Mouse (Mus musculus) kidney, embryonic 14.5 days (tissue): ENCODE results near the gene Kazald1. TPM values are rescaled to one million over a fixed set of nuclear protein-coding genes. Genes with fewer than 3 reads are reported as not detected.

Source experiments
- ATAC-seq: fragments of 200-750 bp; cut with Nextera tagmentation; 2 replicates; pipeline ENCODE4 v1.8.0; 2017; ENCODE audit warnings: moderate number of reproducible peaks, mild to moderate bottlenecking, moderate TSS enrichment, moderate library complexity; ENCODE audit not compliant: low FRiP score, low TSS enrichment
- H3K27ac ChIP-seq: fragments of 300-500 bp; sonication (generic); 2 replicates; pipeline ENCODE4 v1.5.1; 2014; ENCODE audit warnings: low read depth, mild to moderate bottlenecking, low read length, moderate library complexity, mixed read lengths
- H3K27me3 ChIP-seq: fragments of 300-500 bp; sonication (generic); 2 replicates; pipeline ENCODE4 v1.6.1; 2014; ENCODE audit warnings: mild to moderate bottlenecking, low read length; ENCODE audit not compliant: control insufficient read depth, insufficient read depth
- H3K36me3 ChIP-seq: fragments of 300-500 bp; sonication (generic); 2 replicates; pipeline ENCODE4 v1.6.1; 2014; ENCODE audit warnings: low read length, mixed read lengths; ENCODE audit not compliant: control insufficient read depth, insufficient read depth
- H3K4me1 ChIP-seq: fragments of 300-500 bp; sonication (generic); 2 replicates; pipeline ENCODE4 v1.6.1; 2014; ENCODE audit warnings: low read length, mixed read lengths; ENCODE audit not compliant: control insufficient read depth, insufficient read depth
- H3K4me2 ChIP-seq: fragments of 300-500 bp; sonication (generic); replicated peaks from 2 replicates; pipeline ENCODE4 v1.6.1; 2014; ENCODE audit warnings: low read depth, mild to moderate bottlenecking, low read length
- H3K4me3 ChIP-seq: fragments of 300-500 bp; sonication (generic); 2 replicates; pipeline ENCODE4 v1.5.1; 2014; ENCODE audit warnings: mild to moderate bottlenecking, low read length
- H3K9ac ChIP-seq: fragments of 300-500 bp; sonication (generic); 2 replicates; pipeline ENCODE4 v1.6.1; 2014; ENCODE audit warnings: low read depth, mild to moderate bottlenecking, low read length, moderate library complexity
- H3K9me3 ChIP-seq: fragments of 300-500 bp; sonication (generic); 2 replicates; pipeline ENCODE4 v1.6.1; 2016; ENCODE audit warnings: low read length; ENCODE audit not compliant: control insufficient read depth
- WGBS: fragments of 180-500 bp; shearing (Covaris S2); extraction: QIAGEN DNeasy Blood & Tissue Kit; methylation state at CpG from one replicate; pipeline ENCODE4 v1.1.7; 2014; 5-methylcytosine and 5-hydroxymethylcytosine counted together
- polyA plus RNA-seq: library from polyadenylated mRNA; unstranded; fragments of >200 nt; fragmentation: Nextera tagmentation; extraction: Ambion mirVana; gene quantifications from 2 replicates; pipeline ENCODE4 v1.2.1, GENCODE M21; 2014

Gene Kazald1
- polyA plus RNA-seq = 10.7 and 10.9 TPM in 2 replicates

- peaks cover 44% of the 10 kb centered on the region for H3K27me3 ChIP-seq
- under 1% methylated on average over 45 of the region's 45 CpGs for WGBS
- peaks cover 29% of the 10 kb centered on the region for H3K4me1 ChIP-seq
These were observed at the start of gene Kazald1 for GRCm38 (mm10) chr19:45074580-45075322. Gene Kazald1, plus strand, starts transcription at chr19:45075241.

GRCm38 (mm10) chr19:45025937-45026568 is 49.0 kb upstream of the Kazald1 start:
- Histone ChIP-seq H3K4me1 (peaks cover 22% of the 10 kb centered on the region), H3K9me3 (no peaks in the 10 kb centered on the region), H3K27me3 (no peaks in the 10 kb centered on the region), H3K36me3 (peaks cover 64% of the 10 kb centered on the region), H3K9ac (no peak overlapping the region), H3K4me2 (no peak overlapping the region), H3K4me3 (no peak overlapping the region), H3K27ac (no peak overlapping the region)
- WGBS = 94% methylated on average over 28 of the region's 37 CpGs
- no peak for ATAC-seq

More at GRCm38 (mm10) chr19:45074580-45075322, at the start of gene Kazald1:
- Histone ChIP-seq H3K36me3 (no peaks in the 10 kb centered on the region), H3K4me2 (peak within 1 kb of the TSS; percentile 80), H3K9me3 (no peaks in the 10 kb centered on the region), H3K9ac (peak within 1 kb of the TSS; percentile 79), H3K4me3 (peak within 1 kb of the TSS; percentile 54), H3K27ac (peak within 1 kb of the TSS; percentile 91)
- peak; percentile 80 for ATAC-seq

- no peak for ATAC-seq
These were observed 47.9 kb upstream of the Kazald1 start for GRCm38 (mm10) chr19:45026958-45027670.

GRCm38 (mm10) chr19:45027848-45028247 is 47.2 kb upstream of the Kazald1 start:
- no peak overlapping the region for H3K9ac ChIP-seq
- ATAC-seq = no peak
- H3K4me3 ChIP-seq = no peak overlapping the region
- 92% methylated on average over 6 of the region's 6 CpGs for WGBS
- H3K9me3 ChIP-seq = no peaks in the 10 kb centered on the region
- H3K4me2 ChIP-seq = no peak overlapping the region
- peaks cover 13% of the 10 kb centered on the region; the same call in 1 of the 2 replicates for H3K4me1 ChIP-seq
- H3K27ac ChIP-seq = no peak overlapping the region
- no peaks in the 10 kb centered on the region for H3K27me3 ChIP-seq
- H3K36me3 ChIP-seq = peaks cover 46% of the 10 kb centered on the region

More at GRCm38 (mm10) chr19:45026958-45027670, 47.9 kb upstream of the Kazald1 start:
- Histone ChIP-seq H3K4me3 (no peak overlapping the region), H3K4me2 (no peak overlapping the region), H3K4me1 (peaks cover 13% of the 10 kb centered on the region; the same call in 1 of the 2 replicates), H3K27me3 (no peaks in the 10 kb centered on the region), H3K27ac (no peak overlapping the region), H3K36me3 (peaks cover 53% of the 10 kb centered on the region), H3K9me3 (no peaks in the 10 kb centered on the region), H3K9ac (no peak overlapping the region)
- WGBS = 71% methylated on average over 6 of the region's 6 CpGs

GRCm38 (mm10) chr19:45028746-45029145 is 46.3 kb upstream of the Kazald1 start:
- no peaks in the 10 kb centered on the region for H3K9me3 ChIP-seq
- H3K4me1 ChIP-seq = peaks cover 12% of the 10 kb centered on the region; the same call in 1 of the 2 replicates
- no peak overlapping the region for H3K4me3 ChIP-seq
- H3K27ac ChIP-seq = no peak overlapping the region
- no peak for ATAC-seq
- peaks cover 41% of the 10 kb centered on the region for H3K36me3 ChIP-seq
- H3K4me2 ChIP-seq = no peak overlapping the region
- WGBS = 70% methylated on average over 19 of the region's 19 CpGs
- H3K27me3 ChIP-seq = no peaks in the 10 kb centered on the region
- H3K9ac ChIP-seq = no peak overlapping the region

GRCm38 (mm10) chr19:45029571-45029970 is 45.5 kb upstream of the Kazald1 start:
- Histone ChIP-seq H3K4me3 (no peak overlapping the region), H3K27me3 (no peaks in the 10 kb centered on the region), H3K27ac (no peak overlapping the region), H3K36me3 (peaks cover 35% of the 10 kb centered on the region), H3K9me3 (no peaks in the 10 kb centered on the region), H3K4me1 (peaks cover 8% of the 10 kb centered on the region; the same call in 1 of the 2 replicates), H3K4me2 (no peak overlapping the region), H3K9ac (no peak overlapping the region)
- ATAC-seq = no peak
- 55% methylated on average over 9 of the region's 9 CpGs for WGBS

GRCm38 (mm10) chr19:45030111-45030510 is 44.9 kb upstream of the Kazald1 start:
- 41% methylated on average over 8 of the region's 8 CpGs for WGBS
- peak; percentile 26; the same call in 1 of the 2 replicates for ATAC-seq
- H3K9me3 ChIP-seq = no peaks in the 10 kb centered on the region

GRCm38 (mm10) chr19:45030746-45031693 is 44.0 kb upstream of the Kazald1 start:
- 39% methylated on average over 20 of the region's 20 CpGs for WGBS
- H3K9me3 ChIP-seq = no peaks in the 10 kb centered on the region
- no peak overlapping the region for H3K9ac ChIP-seq
- no peak overlapping the region for H3K27ac ChIP-seq
- peak overlapping the region; percentile 36 for H3K4me2 ChIP-seq
- no peaks in the 10 kb centered on the region for H3K27me3 ChIP-seq
- H3K36me3 ChIP-seq = peaks cover 22% of the 10 kb centered on the region
- ATAC-seq = peak; percentile 15; the same call in 1 of the 2 replicates
- peaks cover 8% of the 10 kb centered on the region; the same call in 1 of the 2 replicates for H3K4me1 ChIP-seq
- peak overlapping the region; percentile 12; the same call in 1 of the 2 replicates for H3K4me3 ChIP-seq

More at GRCm38 (mm10) chr19:45030111-45030510, 44.9 kb upstream of the Kazald1 start:
- H3K27ac ChIP-seq = no peak overlapping the region
- peaks cover 30% of the 10 kb centered on the region for H3K36me3 ChIP-seq
- H3K4me1 ChIP-seq = peaks cover 8% of the 10 kb centered on the region; the same call in 1 of the 2 replicates
- no peaks in the 10 kb centered on the region for H3K27me3 ChIP-seq
- no peak overlapping the region for H3K9ac ChIP-seq
- no peak overlapping the region for H3K4me2 ChIP-seq
- H3K4me3 ChIP-seq = no peak overlapping the region
